Mouse (Mus musculus): ENCODE measurements at regions not wholly inside any gene's neighbourhood (a gene's known extent, or its start where the extent isn't known, plus 50 kb on each side); places are given as distances from the start of the nearest gene placed in this dataset.

- TF ChIP-seq CTCF (IDR thresholded peaks at IDR 0.05; ENCODE audit: control insufficient read depth, insufficient read depth, insufficient read length), result no peak
- TF ChIP-seq USF1 (IDR thresholded peaks at IDR 0.05; ENCODE audit: low read depth), result no peak
These were observed 70.4 kb downstream of the Il12a start for GRCm38 (mm10) chr3:68760806-68761205.

Measured in C2C12 (cell line).